Mouse (Mus musculus) embryo, embryonic 11.5 days (tissue): ENCODE data around the gene Pigw.

Source experiments
- DNase-seq: peaks from one replicate; pipeline ENCODE4 v3.0.0-alpha.2; 2012; ENCODE audit warnings: low read depth, low spot score

Gene Pigw

DNA sequence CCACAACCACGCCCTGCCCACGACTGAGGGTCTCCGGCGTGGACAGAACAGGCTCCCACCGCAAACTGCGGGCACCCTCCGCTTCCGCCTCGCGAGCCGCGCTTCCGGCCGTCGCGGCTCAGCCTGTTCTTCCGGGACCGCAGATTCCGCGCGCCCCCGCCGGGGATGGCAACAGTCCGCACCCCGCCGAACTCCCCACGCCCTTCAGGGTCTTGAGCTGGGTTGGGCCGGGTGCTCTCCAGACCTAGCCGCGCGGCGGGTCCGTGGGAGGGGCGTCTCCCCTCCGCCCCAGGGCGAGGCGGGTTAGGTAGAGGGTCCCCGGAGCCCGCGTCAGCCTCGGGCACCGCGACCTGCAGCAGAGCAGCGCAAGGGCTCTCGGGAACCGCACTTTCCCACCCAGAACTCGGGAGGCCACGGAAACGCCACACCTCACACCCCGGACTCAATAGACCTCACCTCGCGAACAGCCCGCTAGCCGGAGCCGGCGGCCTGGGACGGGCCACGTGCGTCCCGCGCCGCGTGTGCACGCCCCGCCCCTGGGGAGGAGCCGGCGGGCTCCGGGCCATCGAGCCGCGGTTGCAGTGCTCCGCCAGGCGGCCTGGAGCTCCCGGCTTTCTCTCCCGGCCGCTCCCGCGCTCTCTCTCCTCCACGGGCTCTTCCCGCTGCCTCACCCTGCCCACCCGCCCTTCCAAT is at the start of gene Pigw, which contains the start of gene Myo19:
Gene Pigw (minus strand): TSS at position 514 of the 693 bp plus-strand sequence.
Gene Myo19 (plus strand): TSS at position 377 of the 693 bp plus-strand sequence.
- DNase-seq, result peak; percentile 62

DNA sequence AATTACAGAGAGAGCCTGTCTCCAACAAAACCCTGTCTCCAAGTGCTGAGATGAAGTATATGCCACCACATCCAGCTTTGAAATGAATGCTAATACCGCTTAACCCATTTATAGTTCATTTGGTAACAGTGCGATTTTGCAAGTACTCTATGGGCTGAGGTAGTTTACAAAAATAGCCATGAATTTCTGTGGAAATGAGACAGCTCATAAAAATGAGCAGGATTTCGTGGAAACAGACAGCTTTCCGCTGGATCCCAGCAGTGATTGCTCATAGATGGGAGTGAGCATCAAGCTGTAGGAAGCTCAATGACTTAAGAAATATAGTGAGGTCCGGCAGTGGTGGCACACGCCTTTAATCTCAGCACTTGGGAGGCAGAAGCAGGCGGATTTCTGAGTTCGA is 40.9 kb upstream of the Pigw start:
- no peak for DNase-seq

DNA sequence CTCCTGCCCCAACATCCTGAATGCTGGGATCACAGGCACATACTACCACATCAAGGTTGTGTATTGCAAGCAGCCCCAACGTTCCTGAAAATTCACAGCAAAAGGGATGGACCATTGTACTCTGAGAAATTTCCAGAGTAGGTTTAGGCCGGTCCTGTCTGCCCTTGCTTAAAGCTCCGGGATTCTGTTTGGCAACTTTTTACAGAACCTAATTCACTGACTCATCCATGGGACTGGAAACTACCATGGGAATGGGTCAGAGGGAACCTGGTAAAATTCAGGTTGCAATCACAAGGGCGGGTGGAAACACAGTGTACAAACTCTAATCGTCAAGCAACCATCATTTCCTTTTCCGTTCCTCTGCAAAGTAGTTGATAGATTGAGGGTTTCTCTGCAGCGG is 39.9 kb upstream of the Pigw start:
- DNase-seq, result no peak

DNA sequence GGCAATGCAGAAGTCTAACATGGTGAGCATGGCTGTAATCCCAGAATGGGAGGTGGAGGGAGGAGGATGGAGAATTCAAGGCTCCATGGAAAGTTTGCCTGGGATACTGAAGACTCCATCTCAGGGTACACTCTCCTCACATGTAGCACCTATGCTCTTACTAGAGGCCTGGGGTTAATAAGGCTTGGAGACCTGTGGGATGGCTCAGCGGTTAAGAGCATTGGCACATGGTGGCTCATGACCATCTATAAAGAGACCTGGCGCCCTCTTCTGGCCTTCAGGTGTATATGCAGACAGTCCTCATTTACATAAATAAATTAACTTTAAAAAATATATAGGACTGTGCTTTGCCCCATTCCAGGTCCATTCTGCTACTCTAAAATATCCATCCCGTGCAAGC is 39.2 kb upstream of the Pigw start:
- DNase-seq, result no peak

DNA sequence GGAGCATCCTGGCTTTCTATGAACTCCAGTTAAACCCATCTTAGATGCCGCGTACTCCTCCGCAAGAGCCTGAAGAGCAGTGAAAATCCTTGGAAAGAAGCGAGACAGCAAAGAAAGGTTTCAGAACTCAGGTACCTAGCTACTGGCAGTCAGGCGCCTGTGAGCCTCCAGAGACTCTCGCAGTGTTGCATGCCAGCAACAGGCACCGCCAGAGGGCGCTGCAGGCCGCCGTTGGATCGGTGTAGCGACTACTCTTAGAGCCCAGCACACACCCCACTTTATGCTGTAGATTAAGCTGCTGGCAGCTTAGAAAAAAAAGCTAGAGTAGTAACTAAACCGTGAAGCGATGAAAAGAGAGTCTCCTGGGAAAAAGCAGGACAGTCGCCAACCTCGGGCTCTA is 38.3 kb upstream of the Pigw start:
- peak; percentile 78 for DNase-seq

DNA sequence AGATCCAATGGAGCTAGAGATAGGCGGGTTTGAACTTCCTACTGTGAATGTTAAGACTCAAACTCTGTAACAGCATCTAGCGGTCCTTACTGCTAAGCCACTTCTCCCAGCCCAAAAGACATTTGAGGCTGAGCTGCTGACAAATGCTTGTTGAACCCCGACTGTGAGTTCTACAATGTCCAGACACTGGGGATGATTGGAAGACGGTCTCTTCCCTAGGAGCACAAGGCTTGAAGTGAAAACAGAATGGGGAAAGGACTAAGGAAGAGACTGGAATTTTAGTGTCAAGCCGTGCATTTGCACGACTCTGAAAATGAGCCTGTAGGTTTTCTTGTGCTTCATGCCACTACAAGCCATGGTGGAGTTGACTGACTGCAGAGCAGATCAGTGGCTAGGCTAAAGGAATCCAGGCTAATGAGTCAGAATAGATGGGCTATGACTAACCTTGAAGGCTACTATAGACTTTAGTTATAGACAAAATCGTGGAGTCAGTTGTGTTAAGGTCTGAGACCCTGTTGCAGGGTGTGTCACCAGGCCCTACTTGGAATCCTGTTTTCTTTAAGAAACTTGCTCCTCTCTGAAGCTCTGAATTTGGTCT is 36.7 kb upstream of the Pigw start:
- no peak for DNase-seq

DNA sequence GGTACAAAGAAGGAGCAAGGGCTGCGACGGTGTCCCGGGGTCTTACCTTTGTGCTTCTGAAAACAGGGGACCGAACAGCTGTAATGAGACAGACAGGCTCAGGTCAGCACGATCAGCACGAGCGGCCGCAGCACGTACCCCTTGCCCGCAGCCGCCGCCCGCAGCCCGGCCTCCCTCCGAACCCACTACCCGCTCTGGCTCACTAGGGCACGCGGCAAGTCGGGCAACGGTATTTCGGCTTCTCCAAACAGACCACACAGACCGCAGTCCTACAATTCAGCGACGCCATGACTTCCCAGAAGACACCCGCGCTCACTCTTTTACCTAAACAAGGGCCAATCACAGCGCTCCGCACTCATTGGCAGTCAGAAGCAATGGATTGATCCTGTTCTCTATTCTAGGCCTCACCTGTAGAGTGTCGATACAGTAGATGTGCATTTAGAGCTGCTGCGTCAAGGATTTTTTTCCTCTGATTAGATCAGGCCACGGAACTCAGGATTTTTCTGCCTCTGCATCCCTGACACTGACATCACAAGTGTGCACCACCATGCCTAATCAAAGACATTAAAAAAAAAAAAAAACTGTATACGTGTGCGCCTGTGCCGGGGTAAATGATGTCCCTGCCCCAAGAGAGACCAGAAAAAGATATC is 36.1 kb upstream of the Pigw start, which contains the start of gene Znhit3:
Gene Znhit3 (minus strand): TSS at position 314 of the 650 bp plus-strand sequence.
- peak; percentile 72 for DNase-seq

DNA sequence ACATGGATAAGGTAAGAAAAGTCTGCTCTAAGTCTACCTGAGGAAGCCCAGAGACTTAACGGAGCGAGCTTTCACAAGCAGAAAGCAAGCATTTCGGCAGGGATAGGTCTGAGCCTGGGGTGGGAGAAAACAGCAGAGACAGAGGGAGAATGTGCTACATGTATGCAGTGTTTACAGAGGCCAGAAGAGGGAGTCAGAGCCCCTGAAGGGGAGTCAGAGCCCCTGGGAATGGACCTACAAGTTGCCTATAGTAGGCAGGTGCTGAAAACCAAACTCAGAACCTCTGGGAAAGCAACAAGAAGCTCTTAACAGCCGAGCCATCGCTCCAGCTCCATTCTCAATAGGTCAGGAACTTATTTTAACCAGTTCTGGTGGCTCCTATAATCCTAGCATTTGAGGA is 34.6 kb upstream of the Pigw start:
- DNase-seq, result no peak

DNA sequence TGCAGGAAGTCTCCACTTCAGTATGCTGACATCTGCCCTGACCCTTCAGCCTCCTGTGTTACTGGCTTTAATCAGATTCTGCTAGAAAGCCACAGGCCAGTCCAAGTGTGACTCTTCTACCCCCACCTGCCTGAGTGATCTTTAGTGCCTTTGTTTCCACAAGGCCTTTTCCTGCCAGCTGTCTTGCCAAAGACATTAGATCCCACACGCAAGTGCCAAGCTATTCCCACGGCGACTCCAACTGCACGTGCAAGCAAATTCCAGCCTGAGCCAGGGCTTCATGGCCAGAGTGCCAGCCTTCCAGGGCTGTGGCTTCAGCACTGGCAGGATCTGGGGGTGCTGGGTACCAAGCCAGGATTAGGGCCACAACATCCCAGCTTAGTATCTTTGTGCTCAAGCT is 30.3 kb upstream of the Pigw start:
- no peak for DNase-seq

DNA sequence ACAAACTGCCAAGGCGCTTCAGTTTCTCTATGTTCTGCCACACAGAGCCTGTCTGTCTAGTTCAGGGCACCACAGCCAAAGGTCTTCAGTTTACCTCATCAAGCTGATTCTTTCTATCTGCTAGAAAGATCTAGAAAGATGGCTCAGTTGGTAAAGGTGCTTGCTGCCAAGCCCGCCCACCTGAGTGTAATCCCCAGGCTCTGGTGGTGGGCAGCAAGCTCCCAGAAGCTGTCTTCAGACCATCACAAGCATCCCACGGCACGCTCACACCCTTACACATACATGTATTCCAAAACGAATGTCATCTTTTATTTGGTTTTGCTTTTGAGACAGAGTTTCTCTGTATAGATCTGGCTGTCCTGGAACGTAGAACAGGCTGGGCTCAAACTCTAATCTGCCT is 28.4 kb upstream of the Pigw start:
- no peak for DNase-seq

DNA sequence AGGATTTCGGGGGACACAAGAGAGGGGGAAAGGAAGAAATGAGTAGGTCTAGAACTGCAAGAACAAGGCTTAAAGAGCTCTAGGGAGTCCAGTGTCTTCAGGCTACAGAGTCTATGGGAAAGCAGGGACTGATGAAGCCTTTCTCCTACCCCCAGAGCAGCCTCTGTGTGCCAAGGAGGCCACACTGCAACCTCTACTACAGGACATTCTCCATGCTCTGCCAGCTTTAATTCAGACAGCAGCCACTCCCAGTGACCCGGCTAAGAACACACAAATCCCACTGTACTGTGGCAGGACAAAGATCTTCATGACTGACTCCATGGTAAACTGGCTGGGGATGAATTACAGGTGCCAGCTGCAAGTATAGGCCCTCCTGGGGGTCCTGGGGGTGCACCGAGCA is 27.0 kb upstream of the Pigw start:
- DNase-seq, result no peak

DNA sequence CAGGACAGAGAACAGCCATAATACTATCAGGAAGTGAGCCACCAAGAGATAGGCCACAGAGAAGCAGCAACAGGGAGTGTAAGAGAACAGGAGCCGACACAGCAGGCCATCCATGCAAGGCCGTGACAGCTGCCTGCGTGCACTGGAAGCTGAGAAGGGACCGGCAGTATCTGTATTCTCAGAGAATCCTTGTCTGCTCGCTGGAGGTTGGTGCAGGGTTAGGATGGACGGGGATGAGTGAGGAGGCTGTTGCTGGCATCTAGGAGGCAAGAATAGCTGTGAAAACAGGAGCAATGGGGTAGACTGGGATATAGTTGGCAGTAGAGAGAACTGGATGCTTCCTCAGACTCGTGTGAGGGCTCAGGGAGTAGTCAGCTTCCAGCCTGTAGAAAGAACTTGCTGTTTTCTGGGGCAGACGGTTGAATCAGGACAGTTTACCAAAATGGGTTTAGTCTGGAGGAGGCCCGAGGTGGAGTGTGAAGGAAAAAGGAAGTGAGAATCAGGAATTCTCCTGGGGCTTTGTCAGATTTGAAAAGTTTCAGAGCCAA is 24.6 kb upstream of the Pigw start:
- DNase-seq, result no peak

DNA sequence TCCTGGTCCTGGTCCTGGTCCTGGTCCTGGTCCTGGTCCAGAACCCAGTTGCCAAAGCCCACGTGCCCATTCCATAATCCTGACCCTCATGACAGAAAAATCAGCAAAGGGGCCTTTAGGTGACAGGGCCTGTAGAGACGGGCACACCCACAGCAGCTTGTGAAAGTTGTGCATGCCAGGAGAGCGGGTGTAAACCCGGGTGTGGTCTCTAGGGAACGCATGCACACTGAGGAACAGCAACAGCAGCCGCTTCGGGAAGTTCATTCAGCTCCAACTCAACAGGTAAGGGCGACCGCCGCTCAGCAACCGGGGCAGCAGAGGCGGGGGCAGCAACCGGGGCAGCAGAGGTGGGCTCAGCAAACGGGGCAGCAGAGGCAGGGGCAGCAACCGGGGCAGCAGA is 13.0 kb upstream of the Pigw start:
- DNase-seq, result no peak

DNA sequence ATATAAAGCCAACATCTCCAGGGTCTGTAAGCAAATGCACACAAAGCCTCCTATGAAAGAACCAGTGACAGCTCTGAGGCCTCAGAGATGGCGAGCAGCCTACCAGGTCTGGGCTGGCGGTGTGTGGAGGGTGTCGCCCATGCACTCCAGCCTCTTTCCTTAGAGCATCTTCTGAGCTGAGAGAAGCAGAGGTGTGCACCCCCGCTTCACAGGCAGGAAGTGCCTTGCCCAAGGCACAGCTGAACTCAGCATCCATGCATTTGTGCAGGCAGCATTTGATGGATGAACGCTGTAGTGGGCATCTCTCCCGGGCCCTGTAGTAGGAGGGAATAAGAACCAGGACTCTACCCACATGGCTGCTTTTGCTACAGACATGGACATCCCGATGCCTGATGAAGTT is 11.6 kb upstream of the Pigw start:
- DNase-seq, result no peak

DNA sequence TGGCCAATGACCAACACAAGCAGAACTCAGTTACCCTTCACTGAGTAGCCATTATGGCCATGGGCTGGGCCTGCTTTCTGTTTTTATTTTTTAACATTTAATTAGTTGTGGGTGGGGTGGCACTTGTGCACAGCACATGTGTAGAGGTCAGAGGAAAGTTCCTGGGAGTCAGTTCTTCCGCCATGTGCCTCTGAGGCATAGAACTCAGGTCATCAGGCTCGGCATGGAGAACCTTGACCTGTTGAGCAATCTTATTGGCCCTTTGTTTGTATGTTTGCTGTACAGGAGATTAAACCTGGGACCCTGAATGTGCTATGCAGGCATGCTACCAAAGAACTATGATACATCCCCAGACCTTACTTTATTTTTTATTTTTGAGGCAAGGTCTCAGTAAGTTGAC is 9.4 kb upstream of the Pigw start:
- no peak for DNase-seq

DNA sequence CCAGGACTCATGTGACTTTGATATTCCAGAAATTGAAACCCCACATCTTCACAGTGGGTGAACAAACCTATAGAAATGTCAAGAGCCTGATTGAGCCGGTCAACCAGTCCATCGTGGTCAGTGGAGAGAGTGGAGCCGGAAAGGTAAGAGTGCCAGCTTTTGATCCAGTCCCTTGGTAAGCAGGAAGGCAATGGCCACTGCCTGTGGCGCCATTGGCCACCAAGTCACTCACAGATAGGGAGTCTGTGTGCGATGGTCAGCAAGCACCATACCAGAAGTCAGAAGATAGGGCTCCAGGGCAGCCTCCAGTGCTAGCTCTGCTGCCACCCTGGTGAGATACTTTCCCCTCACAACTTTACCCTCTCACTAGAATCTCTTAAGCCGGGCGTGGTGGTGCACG is 7.9 kb upstream of the Pigw start:
- no peak for DNase-seq

DNA sequence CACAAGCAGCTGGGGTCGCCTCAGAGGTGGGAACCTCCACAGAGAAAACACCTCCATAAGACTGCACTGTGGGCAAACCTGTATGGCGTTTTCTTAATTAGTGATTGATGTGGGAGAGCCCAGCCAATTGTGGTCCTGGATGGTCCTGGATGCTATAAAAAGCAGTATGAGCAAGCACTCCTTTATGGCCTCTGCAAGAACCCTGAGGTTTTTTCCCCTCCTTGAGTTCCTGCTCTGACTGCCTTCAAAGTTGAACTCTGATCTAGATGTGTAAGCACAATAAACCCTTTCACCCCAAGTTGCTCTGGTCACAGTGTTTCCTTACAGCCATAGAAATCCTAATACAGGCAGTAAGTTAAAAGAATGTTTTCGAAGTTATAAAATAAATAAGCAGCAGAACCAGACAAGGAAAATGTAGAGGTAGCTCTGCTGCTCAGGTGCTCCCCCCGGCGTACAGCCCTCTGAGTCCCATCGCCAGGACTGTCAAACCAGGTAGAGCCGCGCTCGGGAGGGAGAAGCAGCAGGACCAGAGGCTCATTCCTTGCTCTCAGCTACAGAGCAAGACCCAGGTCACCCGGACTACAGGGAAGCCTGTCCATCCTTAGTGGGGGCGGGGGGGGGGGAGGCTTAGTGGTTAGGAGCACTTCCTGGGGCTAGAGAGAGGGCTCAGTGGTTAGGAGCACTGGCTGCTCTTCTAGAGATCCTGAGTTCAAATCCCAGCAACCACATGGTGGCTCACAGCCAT is 6.9 kb upstream of the Pigw start:
- no peak for DNase-seq

DNA sequence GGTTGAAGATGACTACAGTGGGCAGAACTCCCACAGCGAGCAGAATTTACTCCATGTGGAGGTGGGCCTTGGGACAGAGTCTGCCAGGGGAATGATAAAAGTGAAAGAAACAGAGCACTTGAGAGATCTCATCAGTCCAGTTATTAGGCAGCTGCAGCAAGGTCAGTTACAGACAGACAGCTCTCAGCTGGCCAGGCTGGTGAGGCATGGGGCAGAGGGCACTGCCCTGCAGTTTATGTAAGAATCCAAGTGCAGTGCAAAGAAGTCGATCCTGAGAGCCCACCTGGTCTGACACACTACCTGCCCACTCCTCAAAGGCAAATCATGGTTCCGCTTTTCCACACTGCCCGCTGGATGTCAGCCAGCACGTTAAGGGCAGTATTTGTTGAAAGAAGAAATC is 6.2 kb upstream of the Pigw start:
- no peak for DNase-seq

DNA sequence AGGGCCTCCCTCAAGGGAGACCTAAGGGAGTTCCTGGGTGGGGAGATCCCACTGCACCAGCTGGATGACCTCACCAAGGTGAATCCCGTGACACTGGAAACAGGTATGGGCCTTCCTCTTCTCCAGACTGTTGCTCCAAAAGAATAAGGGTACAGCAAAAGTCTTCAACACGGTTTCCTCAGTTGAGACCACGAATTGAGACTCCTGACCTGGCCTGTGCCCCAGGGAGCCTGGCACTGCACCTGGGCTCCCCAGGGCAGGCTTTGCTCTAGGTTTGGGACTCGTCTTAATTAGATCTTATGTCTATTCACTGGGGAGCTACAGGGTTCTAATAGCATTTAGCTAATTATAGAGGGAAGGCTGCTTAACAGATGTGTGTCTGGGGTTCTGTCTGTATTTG is 5.2 kb upstream of the Pigw start:
- no peak for DNase-seq

DNA sequence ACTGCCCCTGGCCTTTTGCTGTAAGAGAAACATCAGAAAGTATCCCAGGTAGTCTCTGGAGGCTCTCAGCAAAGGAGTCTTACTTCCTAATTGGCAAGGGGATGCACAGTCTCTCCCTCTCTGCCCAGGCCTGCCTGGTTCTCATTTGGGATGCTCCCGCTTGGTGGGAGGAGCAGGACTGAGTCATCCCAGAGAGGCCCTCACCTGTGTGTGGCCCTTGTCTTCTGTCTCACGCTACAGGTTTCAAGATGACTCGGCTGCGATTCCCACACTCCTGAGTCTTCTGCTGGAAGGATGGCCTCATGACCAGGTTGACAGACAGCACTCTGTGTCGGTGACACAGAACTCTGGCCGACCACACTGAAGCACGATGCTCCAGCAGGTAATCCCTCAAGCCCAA is 2.3 kb upstream of the Pigw start:
- no peak for DNase-seq

DNA sequence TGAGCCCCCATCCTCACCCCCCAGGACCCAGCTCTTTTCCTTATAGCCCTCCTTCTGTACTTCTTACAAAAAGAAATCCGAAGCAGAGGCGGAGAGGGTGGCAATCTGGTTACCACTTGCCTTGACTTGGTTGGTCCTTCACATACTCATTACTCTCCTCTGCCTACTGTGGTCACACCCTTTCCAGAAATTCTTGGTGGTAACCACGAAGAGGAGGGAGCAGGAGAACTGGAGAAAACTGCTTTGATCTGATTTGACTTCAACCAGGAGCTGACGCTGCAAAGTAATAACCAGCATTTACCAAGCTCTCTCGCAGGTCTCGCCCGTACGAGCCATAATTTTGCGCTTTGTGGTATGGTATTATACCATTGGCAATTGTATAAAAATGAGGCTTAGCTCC is 886 bp upstream of the Pigw start:
- no peak for DNase-seq

DNA sequence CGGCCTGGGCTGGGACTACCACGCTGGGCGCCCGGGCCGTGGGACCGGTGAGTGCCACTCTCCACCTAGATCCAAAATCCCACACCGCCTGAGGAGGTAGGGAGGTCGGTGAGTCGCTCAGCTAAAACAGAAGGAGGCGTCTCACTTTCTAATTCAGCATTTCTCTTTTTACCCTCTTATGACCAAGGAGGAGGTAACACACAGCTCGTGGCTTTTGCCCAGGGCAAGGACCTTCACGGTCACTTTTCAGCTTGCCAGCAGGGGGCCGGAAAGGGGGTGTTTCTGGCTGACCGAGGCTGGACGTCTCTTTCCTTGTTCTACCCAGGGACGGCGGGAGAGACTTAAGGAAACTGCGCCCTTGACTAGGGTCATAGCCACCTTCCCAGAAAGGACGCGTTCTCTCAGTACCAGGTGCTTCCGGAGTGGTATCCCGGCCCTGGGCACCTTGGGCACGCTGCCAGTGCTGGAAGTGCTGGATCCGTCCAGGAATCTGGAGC is 428 bp upstream of the Pigw start:
- peak; percentile 26 for DNase-seq
